Mouse (Mus musculus) retina, embryonic 14.5 days (tissue): Measurements from ENCODE around the gene Anapc13.

Source experiments
- DNase-seq: peaks from one replicate; pipeline ENCODE4 v3.0.0-alpha.2; 2015; ENCODE audit warnings: low spot score

Anapc13 gene

GRCm38 (mm10) chr9:102631589-102632147 is 5.6 kb downstream of the Anapc13 start:
- DNase-seq: no peak

GRCm38 (mm10) chr9:102632173-102632572 is 6.1 kb downstream of the Anapc13 start:
- DNase-seq: no peak

DNA sequence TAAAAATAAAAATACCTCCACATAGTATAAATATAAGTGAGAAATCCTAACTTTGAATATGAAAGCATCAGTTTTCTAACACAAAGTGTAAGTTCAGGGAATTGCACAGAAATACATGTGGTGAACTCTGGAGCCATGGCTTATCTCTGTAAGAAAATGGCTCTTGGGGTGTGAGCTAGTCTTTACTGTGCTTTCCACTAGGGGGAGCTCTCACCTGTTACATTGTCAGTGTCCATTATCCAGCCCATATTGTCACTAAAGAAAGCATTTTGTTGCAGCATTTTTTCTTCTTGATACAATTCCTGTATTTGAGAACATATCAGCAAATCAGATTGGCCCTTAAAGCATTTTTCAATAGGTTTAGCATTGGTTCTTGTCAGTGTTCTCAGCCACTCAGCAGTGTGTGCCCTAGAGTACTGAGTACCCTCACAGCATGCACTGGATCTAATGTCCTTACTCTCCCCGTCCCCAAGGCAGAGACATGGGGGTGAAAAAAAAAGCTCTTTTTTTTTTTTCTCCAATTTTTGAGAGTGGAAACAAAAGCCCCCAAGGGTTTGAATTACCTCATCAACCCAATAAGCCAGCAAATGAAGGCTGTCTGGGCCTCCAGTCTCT is 6.9 kb downstream of the Anapc13 start:
- DNase-seq: peak; percentile 93

DNA sequence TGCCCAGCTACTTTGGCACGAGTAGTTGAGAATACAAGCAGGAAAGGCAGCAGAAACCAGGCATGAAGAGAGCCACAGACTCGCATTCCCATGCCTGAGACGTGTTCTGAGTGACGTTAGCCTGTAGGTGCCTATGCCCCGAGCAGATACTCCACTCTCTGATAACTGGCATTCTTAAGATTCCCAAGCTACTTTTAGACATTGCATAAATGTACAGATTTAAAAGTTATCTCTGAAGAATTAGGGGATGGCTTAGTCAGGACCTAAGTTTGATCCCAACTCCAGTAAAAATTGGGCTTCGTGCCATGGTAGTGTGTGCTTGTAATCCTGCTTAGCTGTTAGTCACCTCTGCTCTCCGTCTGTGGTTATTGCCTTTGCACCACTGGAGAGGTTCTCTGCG is 8.4 kb downstream of the Anapc13 start:
- DNase-seq: no peak

DNA sequence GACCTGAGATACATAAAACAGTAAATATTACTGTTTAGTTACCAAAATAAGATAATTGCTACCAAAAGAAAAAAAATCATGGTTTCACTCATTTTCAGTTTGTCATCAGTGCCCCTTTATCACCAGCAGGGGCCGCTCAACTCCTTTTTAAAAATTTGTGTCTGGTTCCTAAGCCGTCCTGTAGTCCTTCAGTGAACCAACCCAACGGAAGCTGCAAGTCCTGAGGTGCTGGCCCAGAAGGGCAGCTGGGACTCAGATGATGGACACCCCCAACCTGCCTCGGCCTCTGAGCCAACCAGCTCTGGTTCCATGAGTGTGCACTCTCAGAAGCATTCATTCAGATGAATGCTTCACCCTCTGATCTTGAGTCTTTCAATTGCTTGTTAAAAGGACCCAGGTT is 10.5 kb downstream of the Anapc13 start:
- peak; percentile 86 for DNase-seq

DNA sequence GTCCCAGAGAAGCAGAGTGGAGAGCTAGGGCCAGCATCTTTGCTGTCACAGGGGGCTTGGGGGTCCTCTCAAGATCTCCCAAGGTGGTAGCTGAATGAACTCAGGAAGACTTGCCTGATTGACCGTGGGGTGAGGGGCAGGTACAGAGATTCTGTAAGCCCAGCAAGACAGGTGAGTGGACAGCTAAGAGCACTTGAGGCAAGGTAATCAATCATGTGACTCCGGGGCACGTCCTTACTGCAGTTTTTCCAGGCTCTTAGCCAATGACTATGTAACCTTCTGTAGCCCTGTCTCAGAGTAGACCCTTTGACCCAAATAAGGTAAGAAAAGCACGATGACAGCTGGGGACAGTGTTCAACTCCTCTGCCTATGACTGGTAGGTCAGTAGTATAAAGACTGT is 11.0 kb downstream of the Anapc13 start:
- DNase-seq: no peak

DNA sequence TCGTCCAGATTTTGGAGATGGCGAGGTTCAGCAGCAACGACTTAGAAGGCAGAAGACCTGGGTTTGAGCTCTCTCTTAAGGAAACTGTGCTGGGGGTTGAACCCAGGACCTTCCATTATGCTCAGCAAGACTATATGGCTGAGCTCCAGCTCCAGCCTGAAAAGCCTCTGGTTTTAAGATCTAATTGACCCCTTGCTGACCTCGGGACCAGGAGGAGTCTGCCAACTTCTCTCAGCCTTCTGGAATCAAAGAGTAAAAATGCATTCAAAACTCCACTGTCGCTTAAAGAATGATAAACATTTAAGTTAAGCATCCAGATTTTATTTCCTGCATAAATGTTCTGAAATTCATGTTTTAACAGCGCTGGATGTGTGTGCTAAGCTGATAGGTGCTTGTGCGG is 12.9 kb downstream of the Anapc13 start:
- no peak for DNase-seq

GRCm38 (mm10) chr9:102639510-102639909 is 13.4 kb downstream of the Anapc13 start:
- no peak for DNase-seq

DNA sequence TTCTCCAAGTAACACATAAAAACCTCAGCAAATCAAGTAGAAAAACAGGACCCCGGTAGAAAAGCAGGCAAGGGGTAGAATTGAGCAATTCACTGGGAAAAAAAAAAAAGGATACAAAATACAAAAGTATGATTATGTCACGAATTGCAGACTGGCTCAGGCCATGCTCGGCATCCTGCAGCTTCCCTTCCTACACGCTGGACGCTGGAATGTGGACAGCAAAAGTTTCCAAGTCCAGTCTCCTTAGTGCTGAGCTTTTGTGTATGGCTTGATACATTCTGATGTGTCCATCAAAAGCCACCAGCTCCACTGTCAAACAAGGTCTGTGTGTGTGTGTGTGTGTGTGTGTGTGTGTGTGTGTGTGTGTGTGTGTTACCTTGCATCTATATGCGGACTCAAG is 15.4 kb downstream of the Anapc13 start:
- DNase-seq: no peak

DNA sequence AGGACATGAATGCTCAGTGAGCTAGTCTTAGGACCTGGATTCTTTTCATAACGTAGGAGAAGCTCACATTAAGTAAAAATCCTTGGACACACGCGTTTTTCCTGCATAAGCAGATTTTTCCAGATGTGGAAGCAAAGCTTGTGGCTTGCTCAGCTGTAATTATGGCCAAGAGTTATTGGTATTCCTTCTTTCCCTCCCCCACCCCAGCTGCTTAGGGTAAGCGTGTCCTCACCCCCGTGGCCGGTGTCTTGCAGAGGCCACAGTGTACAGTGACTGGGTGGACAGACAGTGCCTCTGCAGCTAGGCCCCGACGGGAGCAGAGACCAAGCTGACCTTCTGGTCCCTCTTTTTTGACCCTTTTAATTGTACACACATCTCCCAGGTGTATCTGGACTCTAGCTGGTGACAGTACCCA is 17.0 kb downstream of the Anapc13 start:
- DNase-seq: no peak

DNA sequence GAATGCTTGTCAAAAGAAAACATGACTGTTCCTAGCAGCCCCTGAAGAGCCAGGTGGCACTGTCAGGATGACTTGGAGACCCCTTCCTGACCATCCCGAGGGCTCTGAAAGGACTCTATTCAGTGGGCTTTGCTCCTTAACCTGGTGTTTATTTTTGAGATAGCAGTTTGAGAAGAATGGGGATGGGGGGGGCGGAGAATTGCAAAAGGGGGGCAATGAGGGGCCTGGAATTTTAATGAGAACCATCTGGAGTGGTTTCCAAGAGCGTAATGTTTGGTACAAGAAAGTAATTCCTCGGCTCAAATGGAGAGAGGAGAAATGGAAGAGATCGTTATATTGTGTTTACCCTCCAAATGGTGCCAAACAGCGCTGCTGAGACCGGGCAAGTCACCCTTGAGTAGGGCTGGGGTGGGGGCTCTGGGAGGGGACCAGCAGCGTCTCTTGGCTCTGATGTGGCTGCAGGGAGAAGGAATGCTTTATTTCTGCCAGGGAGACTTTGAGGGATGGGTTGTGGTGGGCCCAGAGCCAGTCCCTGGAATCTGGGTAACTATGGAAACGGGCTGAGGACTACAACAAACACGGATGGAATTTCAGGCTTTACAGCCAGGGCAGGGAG is 17.5 kb downstream of the Anapc13 start:
- peak; percentile 66 for DNase-seq

- no peak for DNase-seq
Observed at GRCm38 (mm10) chr9:102645119-102645695, 19.1 kb downstream of the Anapc13 start.

- no peak for DNase-seq
Observed at GRCm38 (mm10) chr9:102647010-102647409, 20.9 kb downstream of the Anapc13 start.

DNA sequence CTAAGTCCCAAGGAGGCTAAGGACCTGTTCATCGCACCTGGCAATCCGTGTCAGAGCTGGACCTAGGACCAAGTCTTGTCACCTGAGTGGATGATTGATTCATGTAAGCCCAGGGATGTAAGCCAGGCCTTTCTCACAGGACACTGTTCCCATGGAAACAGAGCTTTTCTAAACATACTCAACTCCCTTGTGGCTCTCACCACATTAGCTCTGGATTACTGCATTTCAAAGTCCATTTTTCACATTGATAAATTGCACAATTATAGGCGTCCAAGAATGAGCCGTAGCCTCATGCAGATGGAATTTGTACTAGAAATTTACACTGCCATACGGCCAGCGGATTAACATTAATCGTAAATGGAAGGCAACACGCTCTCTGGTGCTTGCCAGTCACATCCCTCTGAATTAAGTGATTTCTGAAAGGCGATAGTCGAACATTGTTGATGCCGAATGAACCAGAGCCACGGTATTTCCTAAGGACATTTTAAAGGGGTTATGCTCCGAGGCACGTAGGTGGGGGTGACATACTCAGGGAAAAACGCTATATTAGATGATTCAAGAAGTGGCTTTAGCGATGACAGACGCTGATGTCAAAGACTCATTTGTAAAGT is 23.9 kb downstream of the Anapc13 start:
- DNase-seq: peak; percentile 43

- DNase-seq: no peak
Observed at GRCm38 (mm10) chr9:102650637-102651036, 24.5 kb downstream of the Anapc13 start.

DNA sequence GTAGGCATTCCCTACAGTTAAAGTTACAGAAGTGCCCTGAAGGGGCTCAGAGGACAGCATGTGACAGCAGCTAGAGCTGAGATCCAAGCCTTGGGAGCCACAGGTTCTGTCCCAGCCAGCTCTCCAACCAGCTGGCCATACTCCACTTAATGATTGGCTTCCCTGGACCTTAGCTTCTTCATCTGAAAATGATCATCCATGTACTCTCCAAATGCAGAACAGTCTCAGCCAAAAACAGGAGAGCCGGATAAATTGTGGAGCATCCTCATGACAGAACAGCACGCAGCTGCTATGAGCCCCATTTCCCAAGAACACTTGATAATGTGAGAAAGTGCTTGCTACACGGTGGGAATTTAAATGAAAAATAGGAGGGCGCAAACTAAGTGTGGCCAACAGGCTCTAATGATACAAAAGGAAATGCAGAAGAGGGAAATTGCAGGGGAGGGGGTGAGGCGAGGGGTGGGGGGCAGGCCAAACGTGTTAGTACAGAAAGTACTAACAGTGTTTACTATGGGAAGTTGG is 25.2 kb downstream of the Anapc13 start:
- DNase-seq: no peak

GRCm38 (mm10) chr9:102656355-102657095 is 30.4 kb downstream of the Anapc13 start:
- no peak for DNase-seq

DNA sequence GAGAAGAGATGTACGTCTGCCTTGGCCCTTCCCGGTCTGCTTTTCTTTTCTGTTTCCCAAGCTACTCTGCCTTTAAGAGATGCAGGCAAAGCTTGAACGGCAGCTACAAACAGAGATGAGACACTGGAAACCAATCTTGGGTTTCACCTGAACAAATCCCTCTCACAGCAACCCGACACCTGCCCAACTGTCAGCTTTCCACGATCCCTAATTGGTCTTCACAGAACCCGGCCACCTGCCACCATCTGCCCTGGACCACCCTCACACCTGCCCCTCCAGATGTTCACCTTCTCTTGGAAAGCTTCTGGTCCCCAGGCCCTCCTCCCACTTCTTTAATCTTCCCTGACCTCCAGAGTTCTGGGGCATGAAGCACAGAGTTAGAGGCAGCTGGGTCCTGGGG is 42.0 kb downstream of the Anapc13 start:
- peak; percentile 16 for DNase-seq

GRCm38 (mm10) chr9:102668906-102669305 is 42.8 kb downstream of the Anapc13 start:
- no peak for DNase-seq

- DNase-seq: no peak
Observed at GRCm38 (mm10) chr9:102673381-102673780, 47.3 kb downstream of the Anapc13 start.

DNA sequence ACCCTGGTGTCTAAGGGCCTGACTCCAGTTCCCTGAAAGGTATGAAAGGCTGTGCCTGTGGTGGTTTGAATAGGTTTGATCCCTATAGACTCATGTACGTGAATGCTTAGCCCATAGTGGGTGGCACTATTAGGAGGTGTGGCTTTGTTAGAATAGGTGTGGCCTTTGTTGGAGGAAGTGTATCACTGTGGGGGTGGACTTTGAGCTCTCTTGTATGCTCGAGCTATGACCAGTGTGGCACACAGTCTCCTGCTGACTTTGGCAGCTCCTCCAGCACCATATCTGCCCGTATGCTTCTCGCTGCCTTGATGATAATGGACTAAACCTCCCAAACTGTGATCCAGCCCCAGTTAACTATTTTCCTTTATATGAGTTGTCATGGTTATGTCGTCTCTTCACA is 49.8 kb downstream of the Anapc13 start:
- no peak for DNase-seq

DNA sequence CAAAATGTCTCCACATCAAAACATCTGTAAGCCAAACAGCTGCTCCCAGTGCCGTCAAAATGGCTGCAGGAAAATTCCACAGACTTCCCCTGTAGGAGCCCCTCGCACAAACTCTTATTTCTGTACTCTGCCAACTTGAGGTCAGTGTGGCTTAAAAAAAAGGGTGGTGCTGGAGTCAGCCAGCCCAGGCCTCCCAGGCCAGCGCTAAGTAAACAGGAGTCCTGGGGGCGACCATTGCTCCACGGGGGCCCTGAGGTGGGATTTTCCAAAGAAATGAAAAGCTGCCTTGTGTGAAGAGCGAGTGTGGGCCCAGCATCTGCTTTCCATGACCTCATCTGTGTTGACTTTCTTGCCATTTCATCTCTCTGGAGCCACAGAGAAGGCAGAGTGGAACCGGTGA is 55.4 kb downstream of the Anapc13 start:
- DNase-seq: no peak
